Mouse (Mus musculus): ENCODE data around the gene Panx2. TPM values are rescaled to one million over a fixed set of nuclear protein-coding genes. Genes with fewer than 3 reads are reported as not detected.

Panx2 gene
- total and polyA plus RNA-seq, 3 experiments, result not detected

DNA sequence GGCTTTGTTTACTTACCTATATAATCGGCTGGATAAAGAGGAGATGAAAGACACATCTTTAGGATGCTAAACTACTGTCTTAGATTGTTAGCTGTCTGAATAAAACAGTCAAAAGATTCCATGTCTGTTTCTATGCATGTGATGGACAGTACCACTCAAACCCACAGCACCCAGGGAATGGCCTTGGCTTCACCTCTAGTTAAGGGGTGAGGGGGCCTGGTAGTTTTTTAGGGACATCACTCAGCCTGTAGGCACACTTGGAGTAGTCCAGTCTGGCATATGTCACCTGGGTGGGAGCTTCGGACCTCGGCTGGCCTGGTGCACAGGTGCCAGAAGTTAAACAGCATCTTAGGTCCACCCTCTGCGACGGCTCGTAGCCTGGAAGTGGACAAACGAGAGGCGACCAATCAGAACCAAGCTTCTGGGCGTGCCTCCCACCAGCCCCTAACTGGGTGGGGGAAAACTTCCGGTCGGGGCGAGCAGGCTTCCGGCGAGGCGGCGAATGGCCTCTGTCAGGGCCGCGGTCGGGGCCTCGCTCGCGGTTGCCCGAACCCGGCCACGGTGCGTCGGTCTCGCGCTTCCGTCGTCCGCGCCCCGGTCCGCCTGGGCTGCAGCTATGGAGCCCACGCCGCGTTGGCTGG, 29.2 kb downstream of the Panx2 start, which contains the start of gene Selenoo (continued):
- TF ChIP-seq ETS1 (IDR thresholded peaks at IDR 0.05; ENCODE audit: low read depth, low read length), result peak; percentile 74
- peak; percentile 85 for TF ChIP-seq HCFC1 (IDR thresholded peaks at IDR 0.05; ENCODE audit: low read depth, low read length)
- TF ChIP-seq USF1 (IDR thresholded peaks at IDR 0.05; ENCODE audit: low read depth, low read length), result no peak
- no peak for TF ChIP-seq GABPA (IDR thresholded peaks at IDR 0.05; ENCODE audit: low read depth, low read length)
- no peak for TF ChIP-seq MEF2A (IDR thresholded peaks at IDR 0.05; ENCODE audit: extremely low read depth, insufficient replicate concordance, low read depth, low read length, poor library complexity, severe bottlenecking)
- TF ChIP-seq TCF12 (IDR thresholded peaks at IDR 0.05; ENCODE audit: low read depth, low read length), result peak; percentile 47
- TF ChIP-seq MAFK (IDR thresholded peaks at IDR 0.05; ENCODE audit: borderline replicate concordance, low read depth, low read length), result no peak
- no peak for TF ChIP-seq BHLHE40 (IDR thresholded peaks at IDR 0.05; ENCODE audit: borderline replicate concordance, low read depth, low read length)
- peak; percentile 86 for TF ChIP-seq NELFE (IDR thresholded peaks at IDR 0.05; ENCODE audit: low read depth, low read length)
- no peak for TF ChIP-seq RCOR1 (IDR thresholded peaks at IDR 0.05; ENCODE audit: low read depth, low read length)

DNA sequence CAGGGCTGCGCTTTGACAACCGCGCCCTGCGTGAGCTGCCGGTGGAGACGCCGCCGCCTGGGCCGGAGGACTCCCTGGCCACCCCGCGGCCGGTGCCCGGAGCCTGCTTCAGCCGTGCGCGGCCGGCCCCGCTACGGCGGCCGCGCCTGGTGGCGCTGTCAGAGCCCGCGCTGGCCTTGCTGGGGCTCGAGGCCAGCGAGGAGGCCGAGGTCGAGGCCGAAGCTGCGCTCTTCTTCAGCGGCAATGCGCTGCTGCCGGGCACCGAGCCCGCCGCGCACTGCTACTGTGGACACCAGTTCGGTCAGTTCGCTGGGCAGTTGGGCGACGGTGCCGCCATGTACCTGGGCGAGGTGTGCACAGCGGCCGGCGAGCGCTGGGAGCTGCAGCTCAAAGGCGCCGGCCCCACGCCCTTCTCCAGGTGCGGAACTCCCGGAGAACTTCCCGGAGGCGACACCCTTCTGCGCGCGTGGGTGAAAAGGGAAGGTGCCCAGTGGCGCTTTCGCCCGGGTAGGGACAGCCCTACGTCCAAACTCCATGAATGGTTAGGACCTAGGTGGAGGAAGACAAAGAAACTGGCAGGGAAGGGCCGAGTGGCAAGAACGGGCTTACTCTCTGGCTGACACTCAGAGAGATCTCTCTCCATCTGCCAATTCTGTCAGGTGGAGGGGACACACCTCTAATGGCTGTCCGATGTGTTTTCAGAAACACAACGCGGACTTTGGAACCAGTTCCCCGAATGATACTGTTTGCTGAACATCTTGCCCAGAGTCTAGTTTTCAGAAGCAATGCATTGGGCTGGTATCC, 29.9 kb downstream of the Panx2 start:
- no peaks in the 10 kb centered on the region for H3K27me3 ChIP-seq (ENCODE audit: control insufficient read depth in 1 of 2, insufficient read depth in 2 of 2, low read length in 2 of 2)
- TF ChIP-seq TBP (IDR thresholded peaks at IDR 0.05; ENCODE audit: low read depth, low read length) (no peak), MXI1 (IDR thresholded peaks at IDR 0.05; ENCODE audit: low read depth, low read length) (0 out of 2 replicates have a peak, but pooled peaks have one; percentile 0), UBTF (IDR thresholded peaks at IDR 0.05; ENCODE audit: borderline replicate concordance, insufficient read depth, low read depth, low read length) (0 out of 2 replicates have a peak, but pooled peaks have one; percentile 70)
- peak overlapping the region; percentile 95 for H3K9ac ChIP-seq (ENCODE audit: control insufficient read depth, low read depth, low read length, poor library complexity, severe bottlenecking)
- H3K36me3 ChIP-seq (ENCODE audit: control insufficient read depth in 1 of 2, insufficient read depth in 2 of 2, low read length in 2 of 2), result peaks cover 0 to 5% of the 10 kb centered on the region in 2 experiments; a peak in 1 of 4 replicates
- peak; percentile 58 for DNase-seq (ENCODE audit: low read depth, low spot score)
- no peaks in the 10 kb centered on the region for H3K9me3 ChIP-seq (replicated peaks; ENCODE audit: insufficient read depth, low read length)
- peaks cover 2% of the 10 kb centered on the region in 2 experiments; a peak in 2 of 4 replicates for H3K4me1 ChIP-seq (ENCODE audit: control insufficient read depth in 1 of 2, insufficient read depth in 2 of 2, low read length in 2 of 2)
- H3K27ac ChIP-seq (ENCODE audit: control insufficient read depth, low read depth, low read length), result peak overlapping the region; percentile 45; the same call in 1 of the 2 replicates
- H3K79me2 ChIP-seq (ENCODE audit: control insufficient read depth, insufficient read depth, low read length, poor library complexity), result peaks cover 3% of the 10 kb centered on the region; the same call in 1 of the 2 replicates
- peak overlapping the region; percentile 84 to 86 for H3K4me3 ChIP-seq (ENCODE audit: control insufficient read depth in 1 of 2, insufficient read depth in 1 of 2, low read depth in 2 of 2, low read length in 2 of 2)

- Histone ChIP-seq H3K36me3 (ENCODE audit: control insufficient read depth in 1 of 2, insufficient read depth in 2 of 2, low read length in 2 of 2) (peaks cover 0 to 5% of the 10 kb centered on the region in 2 experiments; a peak in 1 of 4 replicates), H3K9ac (ENCODE audit: control insufficient read depth, low read depth, low read length, poor library complexity, severe bottlenecking) (no peak overlapping the region), H3K4me1 (ENCODE audit: control insufficient read depth in 1 of 2, insufficient read depth in 2 of 2, low read length in 2 of 2) (peaks cover 2% of the 10 kb centered on the region in 2 experiments; a peak in 2 of 4 replicates), H3K4me3 (ENCODE audit: control insufficient read depth in 1 of 2, insufficient read depth in 1 of 2, low read depth in 2 of 2, low read length in 2 of 2) (no peak overlapping the region), H3K27ac (ENCODE audit: control insufficient read depth, low read depth, low read length) (no peak overlapping the region), H3K79me2 (ENCODE audit: control insufficient read depth, insufficient read depth, low read length, poor library complexity) (peaks cover 3% of the 10 kb centered on the region; the same call in 1 of the 2 replicates), H3K9me3 (replicated peaks; ENCODE audit: insufficient read depth, low read length) (no peaks in the 10 kb centered on the region), H3K27me3 (ENCODE audit: control insufficient read depth in 1 of 2, insufficient read depth in 2 of 2, low read length in 2 of 2) (no peaks in the 10 kb centered on the region)
- no peak for DNase-seq (ENCODE audit: low read depth, low spot score)
- TF ChIP-seq HCFC1 (IDR thresholded peaks at IDR 0.05; ENCODE audit: low read depth, low read length), result no peak
- no peak for TF ChIP-seq ZC3H11A (IDR thresholded peaks at IDR 0.05; ENCODE audit: low read depth, low read length)
- TF ChIP-seq KAT2A (conservative IDR thresholded peaks at IDR 0.05; ENCODE audit: low read depth, low read length), result no peak
- no peak for TF ChIP-seq CHD1 (IDR thresholded peaks at IDR 0.05; ENCODE audit: low read depth, low read length)
- no peak for TF ChIP-seq POLR2A (IDR thresholded peaks at IDR 0.05; ENCODE audit: control insufficient read depth in 1 of 2, insufficient read depth in 1 of 2, low read depth in 1 of 2, low read length in 2 of 2, poor library complexity in 1 of 2)
- TF ChIP-seq MYC (IDR thresholded peaks at IDR 0.05; ENCODE audit: low read depth, low read length), result no peak
- no peak for TF ChIP-seq NRF1 (IDR thresholded peaks at IDR 0.05; ENCODE audit: insufficient read depth, low read depth, low read length, poor library complexity, severe bottlenecking)
- TF ChIP-seq E2F4 (IDR thresholded peaks at IDR 0.05; ENCODE audit: borderline replicate concordance, low read depth, low read length), result no peak
- no peak for TF ChIP-seq GATA1 (IDR thresholded peaks at IDR 0.05; ENCODE audit: low read depth, low read length)
- no peak for TF ChIP-seq NELFE (IDR thresholded peaks at IDR 0.05; ENCODE audit: low read depth, low read length)
Measured at GRCm38 (mm10) chr15:89090662-89091061, 31.1 kb downstream of the Panx2 start.

All from MEL (cell line).